Mouse (Mus musculus): ENCODE results near the gene Slc27a1. TPM values are rescaled to one million over a fixed set of nuclear protein-coding genes. Genes with fewer than 3 reads are reported as not detected.

Slc27a1 gene
- polyA plus RNA-seq, 1 experiment from 2014 or later: 51.1 TPM

GRCm38 (mm10) chr8:71597451-71597850 lies 28.8 kb downstream of the Slc27a1 start, which contains the start of gene Fam129c:
Gene Fam129c (plus strand): TSS chr8:71597648.
- Histone ChIP-seq H3K27ac (replicated peaks) (0 out of 2 replicates have a peak within 1 kb of the TSS, but pooled peaks have one; percentile 17), H3K4me2 (replicated peaks) (no peak within 1 kb of the TSS), H3K4me3 (replicated peaks) (no peak within 1 kb of the TSS), H3K36me3 (0 out of 2 replicates have a peak, but pooled peaks cover 5% of the 10 kb centered on the region), H3K9me3 (replicated peaks) (no peaks in the 10 kb centered on the region), H3K9ac (no peak within 1 kb of the TSS), H3K4me1 (peaks cover 36% of the 10 kb centered on the region), H3K27me3 (peaks cover 18% of the 10 kb centered on the region)
- 78% methylated on average over 3 of the region's 3 CpGs for WGBS
- ATAC-seq (ENCODE audit: insufficient number of reproducible peaks, low FRiP score, low TSS enrichment, low read depth): no peak

DNA sequence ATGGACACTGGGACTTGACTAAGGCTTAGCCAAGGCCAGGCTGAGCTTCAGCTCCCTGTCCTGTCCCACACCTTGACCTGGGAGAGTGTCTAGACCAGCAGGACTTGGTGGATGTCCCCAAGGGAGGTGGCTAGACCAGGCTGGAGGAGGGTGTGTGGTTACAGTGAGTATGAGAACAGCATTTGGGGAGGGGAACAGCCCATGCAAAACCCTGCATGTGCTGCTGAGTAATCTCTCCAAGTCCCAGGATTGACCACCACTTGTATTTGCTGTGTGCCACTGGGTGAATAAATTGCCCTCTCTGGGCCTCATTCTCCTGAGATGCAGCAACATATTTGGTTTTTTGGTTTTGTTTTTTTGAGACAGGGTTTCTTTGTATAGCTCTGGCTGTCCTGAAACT lies 29.7 kb downstream of the Slc27a1 start:
- no peak overlapping the region for H3K9ac ChIP-seq
- ATAC-seq (ENCODE audit: insufficient number of reproducible peaks, low FRiP score, low TSS enrichment, low read depth): no peak

DNA sequence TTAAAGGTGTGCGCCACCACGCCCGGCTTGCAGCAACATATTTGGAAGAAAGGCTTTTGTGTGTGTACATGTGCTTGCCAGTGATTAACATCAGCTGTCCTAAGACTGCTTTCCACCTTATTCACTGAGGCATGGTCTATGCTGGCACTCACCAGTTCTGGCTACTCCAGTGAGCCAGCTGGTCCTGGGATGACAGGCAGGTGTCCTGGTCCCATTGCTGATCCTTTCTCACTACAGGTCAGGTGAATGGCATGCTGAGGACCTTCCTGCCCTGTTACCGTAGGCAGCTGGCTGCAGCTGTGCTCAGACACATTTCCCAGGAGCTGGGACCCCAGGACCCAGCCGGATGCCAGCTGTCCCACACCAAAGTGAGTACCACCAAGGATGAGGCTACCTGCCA lies 30.2 kb downstream of the Slc27a1 start:
- Histone ChIP-seq H3K4me3 (replicated peaks) (no peak overlapping the region), H3K9ac (no peak overlapping the region), H3K9me3 (replicated peaks) (no peaks in the 10 kb centered on the region), H3K4me1 (peaks cover 37% of the 10 kb centered on the region), H3K27ac (replicated peaks) (no peak overlapping the region), H3K4me2 (replicated peaks) (no peak overlapping the region), H3K27me3 (peaks cover 30% of the 10 kb centered on the region), H3K36me3 (0 out of 2 replicates have a peak, but pooled peaks cover 5% of the 10 kb centered on the region)
- WGBS: 89% methylated on average over 5 of the region's 5 CpGs
- ATAC-seq (ENCODE audit: insufficient number of reproducible peaks, low FRiP score, low TSS enrichment, low read depth): no peak

More for the DNA sequence above, 29.7 kb downstream of the Slc27a1 start:
- Histone ChIP-seq H3K27me3 (peaks cover 28% of the 10 kb centered on the region), H3K9me3 (replicated peaks) (no peaks in the 10 kb centered on the region), H3K36me3 (0 out of 2 replicates have a peak, but pooled peaks cover 5% of the 10 kb centered on the region), H3K27ac (replicated peaks) (no peak overlapping the region), H3K4me3 (replicated peaks) (no peak overlapping the region), H3K4me1 (peaks cover 36% of the 10 kb centered on the region), H3K4me2 (replicated peaks) (no peak overlapping the region)

DNA sequence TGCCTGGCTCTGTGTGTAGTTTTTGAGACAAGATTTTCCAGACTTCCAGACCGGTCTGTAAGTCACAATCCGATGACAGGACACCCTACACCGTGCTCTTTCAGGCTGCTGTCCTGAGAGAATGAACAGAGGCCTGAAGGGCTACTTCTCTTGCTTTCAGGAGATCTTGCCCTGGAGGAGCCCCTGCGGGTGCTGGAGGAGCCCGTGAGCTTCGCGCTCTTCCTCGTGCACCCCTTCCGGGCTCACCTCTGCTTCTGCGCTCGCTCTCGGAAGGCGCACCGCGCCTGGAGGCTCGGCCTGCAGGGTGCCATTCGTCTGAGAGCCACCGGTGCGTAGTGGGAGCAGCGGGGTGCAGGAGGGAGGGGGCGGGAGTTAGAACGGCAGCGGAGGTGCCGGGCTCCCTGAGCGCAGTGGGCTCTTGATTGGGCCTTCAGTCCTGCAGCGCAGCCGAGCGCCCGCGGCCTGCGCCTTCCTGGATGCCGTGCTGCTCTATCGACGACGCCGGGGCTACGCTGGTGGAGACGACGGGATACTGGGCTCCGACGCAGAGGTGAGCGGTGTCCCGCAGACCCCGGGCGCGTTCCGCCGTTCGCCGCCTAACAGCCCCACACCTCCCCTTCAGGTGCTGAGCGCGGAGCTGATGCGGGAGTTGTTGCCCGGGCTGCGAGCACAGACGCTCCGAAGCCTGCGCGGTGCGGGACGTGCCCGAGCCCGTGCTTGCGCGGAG lies 33.4 kb downstream of the Slc27a1 start:
- H3K4me3 ChIP-seq (replicated peaks): peak overlapping the region; percentile 40
- H3K27me3 ChIP-seq: peaks cover 30% of the 10 kb centered on the region
- H3K36me3 ChIP-seq: 0 out of 2 replicates have a peak, but pooled peaks cover 5% of the 10 kb centered on the region
- H3K9me3 ChIP-seq (replicated peaks): no peaks in the 10 kb centered on the region
- H3K4me2 ChIP-seq (replicated peaks): peak overlapping the region; percentile 67
- H3K4me1 ChIP-seq: peaks cover 21% of the 10 kb centered on the region
- no peak overlapping the region for H3K27ac ChIP-seq (replicated peaks)
- peak; percentile 5; the same call in 1 of the 2 replicates for ATAC-seq (ENCODE audit: insufficient number of reproducible peaks, low FRiP score, low TSS enrichment, low read depth)
- H3K9ac ChIP-seq: peak overlapping the region; percentile 12; the same call in 1 of the 2 replicates
- 2% methylated on average over 65 of the region's 65 CpGs for whole genome bisulfite sequencing

GRCm38 (mm10) chr8:71602666-71603334 lies 34.1 kb downstream of the Slc27a1 start:
- Histone ChIP-seq H3K4me2 (replicated peaks) (peak overlapping the region; percentile 67), H3K9me3 (replicated peaks) (no peaks in the 10 kb centered on the region), H3K4me3 (replicated peaks) (peak overlapping the region; percentile 40), H3K27ac (replicated peaks) (0 out of 2 replicates have a peak overlapping the region, but pooled peaks have one; percentile 34), H3K9ac (peak overlapping the region; percentile 12; the same call in 1 of the 2 replicates), H3K36me3 (0 out of 2 replicates have a peak, but pooled peaks cover 5% of the 10 kb centered on the region), H3K27me3 (peaks cover 30% of the 10 kb centered on the region), H3K4me1 (peaks cover 19% of the 10 kb centered on the region)
- peak; percentile 77 for ATAC-seq (ENCODE audit: insufficient number of reproducible peaks, low FRiP score, low TSS enrichment, low read depth)
- WGBS: 2% methylated on average over 32 of the region's 32 CpGs

DNA sequence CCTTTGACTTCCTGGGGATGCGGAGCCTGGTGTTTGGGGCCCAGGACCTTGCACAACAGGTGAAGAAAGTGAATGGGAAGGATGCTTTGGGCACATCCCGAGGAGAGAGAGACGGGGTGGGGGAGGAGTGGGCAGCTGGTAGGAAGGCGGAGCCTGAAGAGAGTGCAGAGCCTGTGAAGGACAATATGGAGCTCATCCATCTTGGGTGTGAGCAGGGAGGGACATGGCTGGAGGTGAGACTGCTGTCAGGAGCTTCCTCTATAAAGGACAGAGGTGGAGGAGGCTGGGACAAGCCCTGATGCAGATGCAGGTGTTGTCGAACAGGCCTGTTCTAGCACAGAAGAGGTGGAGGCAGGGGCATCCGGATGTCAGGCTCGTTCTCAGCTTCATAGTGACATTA lies 35.3 kb downstream of the Slc27a1 start:
- no peak overlapping the region for H3K27ac ChIP-seq (replicated peaks)
- 0 out of 2 replicates have a peak, but pooled peaks cover 5% of the 10 kb centered on the region for H3K36me3 ChIP-seq
- peaks cover 19% of the 10 kb centered on the region for H3K4me1 ChIP-seq
- H3K4me3 ChIP-seq (replicated peaks): no peak overlapping the region
- no peak overlapping the region for H3K9ac ChIP-seq
- no peak for ATAC-seq (ENCODE audit: insufficient number of reproducible peaks, low FRiP score, low TSS enrichment, low read depth)
- 55% methylated on average over 7 of the region's 7 CpGs for WGBS
- H3K4me2 ChIP-seq (replicated peaks): no peak overlapping the region
- peaks cover 30% of the 10 kb centered on the region for H3K27me3 ChIP-seq
- H3K9me3 ChIP-seq (replicated peaks): no peaks in the 10 kb centered on the region

DNA sequence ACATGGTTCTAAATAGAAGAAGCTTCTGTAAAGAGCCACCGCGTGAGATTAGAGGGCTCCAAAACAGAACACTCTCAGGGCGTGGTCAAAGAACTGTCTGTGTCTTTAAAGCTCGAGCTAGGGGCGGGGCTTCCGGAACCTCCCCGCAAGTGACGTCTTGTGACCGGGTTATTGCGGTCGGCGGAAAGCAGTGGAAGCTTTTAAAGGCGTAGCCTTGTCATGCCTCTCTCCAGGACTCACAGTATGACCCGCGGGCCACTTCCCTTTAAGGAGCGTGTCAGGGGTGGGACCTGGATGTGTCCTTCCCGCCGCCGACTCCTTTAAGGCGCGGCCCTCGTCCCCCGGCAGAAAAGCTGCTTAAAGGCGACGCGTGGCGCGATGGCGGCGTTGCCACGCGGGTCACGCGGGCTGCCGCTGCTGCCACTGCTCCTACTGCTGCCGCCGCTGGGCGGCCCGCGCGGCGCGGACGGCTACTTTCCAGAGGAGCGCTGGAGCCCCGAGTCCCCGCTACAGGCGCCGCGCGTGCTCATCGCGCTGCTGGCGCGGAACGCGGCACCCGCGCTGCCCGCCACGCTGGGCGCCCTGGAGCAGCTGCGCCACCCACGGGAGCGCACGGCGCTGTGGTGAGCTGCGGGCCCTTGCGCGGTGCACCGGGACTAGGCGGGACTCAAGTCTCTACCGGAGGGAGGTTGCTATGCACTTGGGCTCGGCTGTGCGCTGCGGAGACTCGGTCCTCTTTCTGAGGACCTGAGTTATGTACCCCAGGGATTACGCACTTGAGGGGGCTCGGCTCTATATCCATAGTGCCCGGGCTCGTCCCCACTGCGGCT lies 42.4 kb downstream of the Slc27a1 start, which contains the start of gene Colgalt1:
Gene Colgalt1 (plus strand): TSS at position 177 of the 830 bp plus-strand sequence.
- Histone ChIP-seq H3K27ac (replicated peaks) (peak within 1 kb of the TSS; percentile 94), H3K36me3 (peaks cover 28% of the 10 kb centered on the region), H3K4me2 (replicated peaks) (peak within 1 kb of the TSS; percentile 71), H3K9ac (peak within 1 kb of the TSS; percentile 83), H3K27me3 (no peaks in the 10 kb centered on the region), H3K9me3 (replicated peaks) (no peaks in the 10 kb centered on the region), H3K4me3 (replicated peaks) (peak within 1 kb of the TSS; percentile 88), H3K4me1 (peaks cover 13% of the 10 kb centered on the region)
- peak; percentile 100 for ATAC-seq (ENCODE audit: insufficient number of reproducible peaks, low FRiP score, low TSS enrichment, low read depth)
- under 1% methylated on average over 82 of the region's 82 CpGs for WGBS

- 47% methylated on average over 5 of the region's 5 CpGs for WGBS
- Histone ChIP-seq H3K9ac (peak overlapping the region; percentile 83; the same call in 1 of the 2 replicates), H3K4me2 (replicated peaks) (peak overlapping the region; percentile 71), H3K4me3 (replicated peaks) (peak overlapping the region; percentile 88), H3K27me3 (no peaks in the 10 kb centered on the region), H3K4me1 (peaks cover 13% of the 10 kb centered on the region), H3K9me3 (replicated peaks) (no peaks in the 10 kb centered on the region), H3K36me3 (peaks cover 39% of the 10 kb centered on the region), H3K27ac (replicated peaks) (no peak overlapping the region)
- ATAC-seq (ENCODE audit: insufficient number of reproducible peaks, low FRiP score, low TSS enrichment, low read depth): no peak
Measured at GRCm38 (mm10) chr8:71612141-71612540, 43.5 kb downstream of the Slc27a1 start.

- peaks cover 51% of the 10 kb centered on the region for H3K36me3 ChIP-seq
- peaks cover 13% of the 10 kb centered on the region for H3K4me1 ChIP-seq
- ATAC-seq (ENCODE audit: insufficient number of reproducible peaks, low FRiP score, low TSS enrichment, low read depth): no peak
- no peak overlapping the region for H3K9ac ChIP-seq
- WGBS: 40% methylated on average over 4 of the region's 4 CpGs
- H3K4me3 ChIP-seq (replicated peaks): no peak overlapping the region
- no peaks in the 10 kb centered on the region for H3K27me3 ChIP-seq
- H3K9me3 ChIP-seq (replicated peaks): no peaks in the 10 kb centered on the region
- 0 out of 2 replicates have a peak overlapping the region, but pooled peaks have one; percentile 2 for H3K27ac ChIP-seq (replicated peaks)
- no peak overlapping the region for H3K4me2 ChIP-seq (replicated peaks)
Measured at GRCm38 (mm10) chr8:71613418-71613817, 44.7 kb downstream of the Slc27a1 start.

DNA sequence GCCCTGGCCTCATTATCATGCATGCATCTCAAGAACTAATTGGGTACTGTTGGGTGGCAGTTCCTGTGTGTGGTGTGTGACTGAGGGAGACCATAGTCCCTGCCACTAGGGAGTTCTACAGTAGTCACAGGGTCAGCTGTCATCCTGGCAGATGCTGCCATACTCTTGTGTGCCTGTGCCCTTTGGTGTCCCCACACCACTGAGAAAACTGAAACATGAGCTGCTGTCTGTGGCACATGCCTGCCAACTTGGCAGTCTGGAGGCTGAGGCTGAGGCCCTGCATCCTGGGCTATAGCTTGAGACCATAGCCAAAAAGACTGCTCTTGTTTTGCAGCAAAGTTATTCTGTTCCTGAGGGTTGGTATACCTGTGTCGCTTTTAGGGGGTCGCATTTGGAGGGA lies 51.1 kb downstream of the Slc27a1 start:
- Histone ChIP-seq H3K4me2 (replicated peaks) (no peak overlapping the region), H3K27me3 (no peaks in the 10 kb centered on the region), H3K27ac (replicated peaks) (no peak overlapping the region), H3K4me1 (no peaks in the 10 kb centered on the region), H3K9ac (no peak overlapping the region), H3K36me3 (peaks cover 97% of the 10 kb centered on the region), H3K4me3 (replicated peaks) (no peak overlapping the region), H3K9me3 (replicated peaks) (peaks cover 11% of the 10 kb centered on the region)
- ATAC-seq (ENCODE audit: insufficient number of reproducible peaks, low FRiP score, low TSS enrichment, low read depth): no peak
- WGBS: 100% methylated on average over 2 of the region's 2 CpGs

Measured in embryonic facial prominence, embryonic 15.5 days (tissue).